Mouse (Mus musculus): Measurements from ENCODE around the gene Srsf9.
"Not testable (repeated sequence)": the region's sequence is repeated elsewhere in the genome, so short reads cannot be mapped to it uniquely, and the experiment has no call there.

Gene Srsf9

DNA sequence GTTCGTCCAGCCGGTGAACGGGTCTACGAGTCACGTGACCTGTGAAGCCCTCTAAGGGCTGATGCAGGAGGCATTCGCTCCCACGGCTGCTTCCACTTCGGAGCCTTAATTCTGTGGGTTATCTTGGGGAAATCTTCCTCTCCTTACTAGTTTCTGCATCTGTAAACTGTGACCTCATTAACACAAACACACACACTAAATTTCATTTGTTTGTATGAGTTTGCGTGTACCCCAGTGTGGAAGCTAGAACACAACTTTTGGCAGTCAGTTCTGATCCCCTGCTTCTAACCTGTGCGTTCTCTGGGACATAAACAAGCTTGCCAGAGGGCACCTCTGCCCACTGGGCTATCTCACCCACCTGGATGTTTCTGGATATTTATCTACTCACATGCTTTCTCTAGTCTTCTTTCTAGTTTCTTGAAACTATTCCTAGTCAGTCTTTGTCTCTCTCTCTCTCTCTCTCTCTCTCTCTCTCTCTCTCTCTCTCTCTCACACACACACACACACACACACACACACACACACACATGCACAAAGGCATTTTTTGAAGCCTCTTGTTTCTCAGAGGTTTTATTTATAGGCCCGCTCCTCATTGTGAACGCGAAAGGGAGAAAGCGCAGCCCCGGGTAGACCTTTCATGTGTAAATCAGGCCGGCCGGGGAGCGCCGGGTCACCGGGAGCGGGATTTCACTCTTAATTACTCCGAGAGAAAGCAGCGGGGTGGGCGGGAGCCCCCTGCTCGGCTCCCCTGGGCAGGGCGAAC, 46.6 kb downstream of the Srsf9 start:
- no peak for DNase-seq (ENCODE audit: low spot score)

DNA sequence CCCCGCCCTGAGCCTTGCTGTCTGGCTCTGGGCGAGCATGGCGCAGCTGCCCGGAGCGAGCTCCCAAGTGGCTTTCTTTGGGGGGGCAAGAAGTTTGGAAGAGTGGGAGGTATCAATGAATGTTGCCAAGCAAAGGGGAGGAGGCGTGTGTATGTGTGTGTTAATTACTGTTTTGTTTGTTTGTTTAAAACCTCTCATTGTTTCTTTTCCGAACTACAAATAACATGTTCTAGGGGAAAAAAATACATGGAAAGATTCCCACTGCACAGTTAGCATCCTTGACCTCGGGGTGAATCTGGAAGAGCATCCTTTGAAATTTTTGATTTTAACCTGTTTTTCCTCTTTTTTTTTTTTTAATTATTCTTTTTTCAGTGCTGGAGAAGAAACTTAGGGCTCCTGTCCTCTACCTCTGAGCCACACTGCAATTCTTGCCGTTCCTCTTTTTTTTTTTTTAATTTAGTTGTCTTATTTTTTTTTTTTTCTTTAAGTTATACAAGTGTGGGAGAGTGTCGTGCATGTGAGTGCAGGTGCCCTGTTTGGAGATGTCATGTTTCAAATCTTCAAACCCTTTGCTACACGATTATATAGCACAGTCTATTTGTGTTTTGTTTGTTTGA, 47.3 kb downstream of the Srsf9 start:
- no peak for DNase-seq (ENCODE audit: low spot score)

DNA sequence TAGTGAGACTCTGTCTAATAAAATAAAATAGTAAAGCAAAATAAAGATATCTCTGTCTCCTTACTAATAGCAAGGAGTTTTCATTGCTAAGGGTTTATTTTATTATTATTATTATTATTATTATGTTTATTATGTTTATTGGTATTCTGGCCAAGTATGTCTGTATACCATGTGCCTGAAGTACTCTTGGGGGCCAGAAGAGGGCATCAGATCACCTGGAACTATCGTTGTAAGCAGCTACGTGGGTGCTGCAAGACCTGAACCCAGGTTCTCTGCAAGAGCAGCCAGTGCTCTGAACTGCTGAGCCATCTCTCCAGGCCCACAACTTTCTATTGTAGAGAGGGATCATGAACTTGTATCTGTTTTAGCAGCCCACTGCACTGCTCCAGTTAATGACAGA, 48.5 kb downstream of the Srsf9 start:
- no peak for DNase-seq (ENCODE audit: low spot score)

DNA sequence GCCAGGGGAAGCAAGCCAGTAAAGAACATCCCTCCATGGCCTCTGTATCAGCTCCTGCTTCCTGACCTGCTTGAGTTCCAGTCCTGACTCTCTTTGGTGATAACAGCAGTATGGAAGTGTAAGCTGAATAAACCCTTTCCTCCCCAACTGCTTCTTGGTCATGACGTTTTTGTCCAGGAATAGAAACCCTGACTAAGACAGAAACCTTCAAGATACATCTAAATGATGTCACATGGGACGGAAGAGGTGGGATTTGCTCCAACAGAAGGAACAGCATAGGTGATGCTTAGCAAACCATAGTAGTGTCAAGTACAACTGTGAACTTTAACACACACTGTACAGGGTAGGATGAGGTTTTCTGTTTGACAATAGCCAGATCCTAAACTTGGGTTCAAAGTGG, 51.9 kb downstream of the Srsf9 start:
- not testable (repeated sequence) for DNase-seq (ENCODE audit: low spot score)

Measured in spleen, adult 12 weeks (tissue).